Mouse (Mus musculus): ENCODE measurements at regions not wholly inside any gene's neighbourhood (a gene's known extent, or its start where the extent isn't known, plus 50 kb on each side); places are given as distances from the start of the nearest gene placed in this dataset.

DNA sequence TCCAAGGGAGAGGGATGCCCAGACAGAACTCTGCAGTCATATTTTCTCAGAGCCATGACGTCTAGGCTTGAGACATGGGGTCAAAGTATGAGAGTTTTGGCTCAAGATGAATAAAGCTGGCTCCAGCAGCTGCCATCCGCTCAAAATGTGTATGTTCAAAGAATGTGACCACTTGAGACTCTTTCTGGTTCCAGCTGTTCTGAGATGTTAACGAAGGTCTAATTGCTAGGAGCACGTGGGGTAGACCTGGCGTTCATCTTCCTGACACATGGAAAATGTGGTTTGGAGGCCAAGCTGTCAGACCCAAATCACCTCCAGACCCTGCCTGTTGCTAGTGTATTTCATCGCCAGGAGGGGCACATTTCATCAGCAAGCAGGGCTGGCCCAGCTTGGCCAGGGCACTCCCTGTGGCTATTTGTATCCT is 58.9 kb upstream of the Ankrd1 start:
- DNase-seq (ENCODE audit: low spot score) = no peak

DNA sequence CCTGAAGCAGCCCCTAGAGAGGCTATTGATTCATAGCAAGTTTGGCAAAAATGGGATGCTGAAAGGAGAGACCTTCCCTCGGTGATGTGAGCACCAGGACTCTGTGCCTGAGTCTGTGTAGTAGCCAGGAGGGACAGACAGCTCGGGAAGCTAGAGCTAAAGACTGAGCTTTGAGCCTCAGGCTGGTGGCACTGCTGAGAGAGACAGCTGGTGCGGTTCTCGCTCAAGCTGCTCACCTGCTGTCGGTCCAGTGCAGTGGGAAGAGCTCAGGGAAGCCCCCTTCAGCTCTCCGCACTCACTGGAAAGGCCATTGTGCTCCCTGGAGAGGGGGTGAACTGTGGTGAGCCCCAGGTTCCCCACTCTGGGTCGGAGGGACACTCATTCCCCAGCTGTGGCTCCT is 60.4 kb upstream of the Ankrd1 start:
- DNase-seq (ENCODE audit: low spot score) = no peak

DNA sequence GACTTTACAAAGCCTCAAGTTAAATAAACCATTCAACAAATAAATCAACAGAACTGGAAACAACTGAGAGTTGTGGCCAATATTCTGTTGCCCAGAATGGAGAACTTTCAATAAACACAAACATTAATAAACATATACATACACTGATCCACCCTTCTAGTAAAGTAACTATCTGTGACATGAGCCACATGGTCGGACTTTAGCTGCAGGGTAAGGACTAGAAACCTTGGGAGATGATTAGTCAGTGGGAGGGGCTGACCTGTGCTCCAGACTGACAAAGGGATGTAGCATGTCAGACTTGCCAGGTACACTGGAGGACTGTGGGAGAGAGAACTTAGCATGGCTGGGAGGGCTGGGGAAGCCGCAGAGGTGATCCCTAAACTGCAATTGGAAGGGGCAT is 61.6 kb upstream of the Ankrd1 start:
- no peak for DNase-seq (ENCODE audit: low spot score)

DNA sequence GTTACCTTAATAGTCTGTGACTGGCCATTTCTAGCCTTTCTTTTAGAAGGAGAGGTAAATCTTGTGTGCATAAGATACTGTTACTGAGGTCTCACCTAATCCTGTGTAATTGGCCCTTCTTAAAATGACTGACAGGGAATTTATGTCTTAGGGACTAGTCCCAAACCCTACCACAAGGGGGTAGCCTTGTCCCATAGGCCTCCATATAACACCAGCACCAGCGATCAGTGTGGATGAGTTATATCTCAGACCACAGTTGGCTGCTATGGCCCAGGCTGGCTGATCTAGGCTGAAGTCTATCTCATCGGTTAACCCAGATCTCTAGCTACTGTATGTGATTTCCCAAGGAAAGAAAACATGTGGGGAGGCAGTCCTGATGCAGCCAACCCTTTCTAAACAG is 63.2 kb upstream of the Ankrd1 start:
- DNase-seq (ENCODE audit: low spot score) = peak; percentile 59

DNA sequence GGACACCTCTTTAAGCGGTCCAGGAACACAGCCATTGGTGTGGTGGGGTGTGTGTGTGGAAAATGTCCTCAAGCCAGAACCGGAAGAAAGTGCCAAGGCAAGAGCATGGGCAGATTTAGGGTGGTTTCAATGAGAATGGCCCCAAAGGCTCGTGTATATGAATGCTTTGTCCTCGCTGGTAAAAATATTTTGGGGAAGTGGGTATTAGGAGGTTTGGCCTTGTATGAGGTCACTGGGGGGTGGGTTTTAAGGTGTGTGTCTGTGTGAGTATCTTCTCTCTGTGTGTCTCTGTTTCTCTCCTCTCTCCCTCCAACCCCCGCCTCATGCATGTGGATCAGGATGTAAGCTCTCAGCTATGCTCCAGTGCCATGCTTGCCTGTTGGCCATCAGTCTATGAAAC is 69.8 kb upstream of the Ankrd1 start:
- no peak for DNase-seq (ENCODE audit: low spot score)

DNA sequence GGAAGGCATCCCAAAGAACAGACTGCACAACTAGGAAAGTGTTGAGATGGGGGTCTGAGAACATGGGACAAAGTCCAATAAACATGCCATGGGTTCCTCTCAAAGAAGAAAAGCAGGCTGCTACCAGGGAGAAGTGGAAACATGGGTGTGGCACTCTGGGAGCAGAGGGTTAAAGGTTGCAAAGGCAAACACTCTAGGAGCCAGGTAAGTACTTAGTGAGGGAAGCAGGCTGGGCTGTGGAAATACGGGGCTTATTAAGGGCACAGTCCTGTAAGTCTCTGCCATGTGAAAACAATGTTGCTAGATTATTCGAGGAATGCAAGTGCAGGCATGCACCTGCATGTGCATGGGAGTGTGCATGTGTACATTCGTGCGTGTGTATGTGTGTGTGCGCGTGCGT is 71.7 kb upstream of the Ankrd1 start:
- no peak for DNase-seq (ENCODE audit: low spot score)

DNA sequence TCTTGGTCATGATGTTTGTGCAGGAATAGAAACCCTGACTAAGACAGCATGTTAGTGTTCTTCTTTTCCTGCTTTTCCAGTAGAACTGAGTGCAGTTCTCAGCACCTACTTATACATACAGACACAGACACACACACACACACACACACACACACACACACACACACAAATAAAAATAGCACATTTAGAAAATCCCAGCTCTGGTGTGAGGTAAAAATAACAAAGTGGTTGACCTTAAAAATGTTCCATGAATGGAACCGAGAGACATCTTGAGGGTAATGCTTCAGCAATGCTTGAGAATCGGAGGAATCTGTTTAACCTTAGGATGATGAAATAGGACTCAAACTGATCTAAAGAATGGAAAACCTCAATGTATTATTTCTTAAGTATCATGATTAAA is 84.4 kb upstream of the Ankrd1 start:
- no peak for DNase-seq (ENCODE audit: low spot score)

DNA sequence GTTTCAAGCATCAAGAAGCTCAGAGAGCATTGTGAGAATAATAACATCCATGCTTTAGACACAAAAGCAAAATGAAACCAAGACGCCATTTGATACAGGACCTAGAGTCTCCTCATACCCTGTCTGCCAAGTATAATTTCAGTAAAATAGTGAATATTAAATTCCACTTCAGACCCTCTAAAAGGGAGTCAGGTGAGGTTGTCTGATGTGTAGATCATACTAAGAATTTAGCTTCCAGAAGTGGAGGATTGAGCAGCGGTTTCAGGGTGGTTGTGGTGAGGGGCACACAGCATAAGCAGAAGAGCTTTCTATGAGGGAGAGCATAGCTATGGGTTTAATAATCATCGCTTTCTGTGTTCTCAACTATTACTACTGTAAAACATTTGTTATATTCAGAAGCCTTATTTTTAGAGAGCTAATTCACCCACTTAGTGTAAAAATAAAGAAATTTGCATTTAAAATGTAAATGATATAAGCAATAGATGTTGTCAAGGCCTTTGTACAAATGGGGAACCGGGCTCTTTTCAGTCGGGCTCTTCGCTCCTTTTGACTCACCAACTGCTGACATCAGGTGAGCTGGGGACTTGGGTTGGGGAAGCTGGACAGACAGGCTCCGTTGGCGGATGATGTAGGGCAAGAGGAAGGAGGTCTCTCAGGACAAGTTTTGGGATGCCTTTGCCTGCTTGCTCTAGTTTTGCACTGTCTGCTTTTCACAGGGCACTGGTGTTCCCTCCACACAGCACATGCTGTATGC is 85.2 kb upstream of the Ankrd1 start:
- DNase-seq (ENCODE audit: low spot score) = no peak

DNA sequence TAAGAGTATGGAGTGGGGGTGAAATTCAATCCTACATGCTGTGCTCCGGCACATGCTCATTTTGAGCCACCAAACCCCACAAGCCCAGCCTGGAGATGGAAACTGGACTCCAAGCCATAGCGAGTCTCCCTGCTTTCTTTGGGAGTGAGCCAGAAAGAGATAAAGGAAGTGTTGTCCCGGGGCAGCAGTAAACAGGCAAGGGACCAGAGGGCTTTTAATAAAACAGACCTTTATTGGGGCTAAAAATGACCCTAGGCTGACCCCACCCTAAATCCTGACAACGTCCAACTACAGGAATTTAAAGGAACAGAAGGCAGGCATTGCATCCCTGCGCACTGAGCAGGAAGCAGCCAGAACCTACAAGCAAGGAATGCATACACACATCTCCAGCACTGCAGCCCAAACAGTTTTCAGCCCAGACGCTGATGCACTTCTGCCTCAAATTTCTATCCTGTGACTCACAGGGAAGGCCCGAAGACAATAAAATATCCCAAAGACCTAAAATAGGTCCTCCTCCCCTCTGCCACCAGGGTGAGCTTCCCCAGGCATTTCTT is 87.9 kb upstream of the Ankrd1 start:
- peak; percentile 14 for DNase-seq (ENCODE audit: low spot score)

DNA sequence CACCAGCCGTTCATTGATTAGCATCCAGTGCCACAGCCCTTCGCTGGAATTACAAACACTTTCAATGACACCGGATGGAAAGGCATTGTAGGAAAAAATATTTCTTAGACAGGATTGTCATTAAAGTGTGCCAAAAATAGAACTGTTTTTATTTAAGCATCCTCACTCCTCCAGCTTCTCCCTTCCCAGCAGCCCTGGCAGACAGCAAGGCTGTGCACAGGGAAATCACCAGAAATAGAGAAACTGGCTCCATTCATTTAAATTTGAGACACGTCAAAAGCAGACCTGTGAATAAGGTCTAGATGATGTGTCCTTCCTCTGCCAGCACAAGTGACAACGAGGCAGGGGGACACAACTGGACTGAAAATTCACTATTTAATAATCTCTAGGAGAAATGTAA is 88.5 kb upstream of the Ankrd1 start:
- no peak for DNase-seq (ENCODE audit: low spot score)

DNA sequence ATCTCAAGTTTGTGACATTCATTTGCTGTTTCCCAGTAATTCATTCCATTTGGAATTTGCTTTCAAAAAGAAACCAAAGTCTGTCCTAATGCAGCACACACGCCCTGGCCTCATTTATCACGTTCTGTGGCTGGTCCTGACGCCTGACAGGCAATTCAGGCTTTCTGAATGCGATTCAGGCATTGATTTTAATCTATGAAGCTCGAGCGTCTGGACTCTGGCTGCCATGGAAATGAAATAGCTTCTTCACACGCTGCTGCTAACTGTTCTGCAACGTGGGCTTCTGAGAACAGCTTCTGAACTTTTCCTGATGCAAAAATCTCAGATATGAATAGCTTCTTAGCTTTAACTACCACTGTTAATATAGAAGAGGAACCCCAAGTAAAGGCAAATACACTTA is 93.6 kb upstream of the Ankrd1 start:
- DNase-seq (ENCODE audit: low spot score) = no peak

DNA sequence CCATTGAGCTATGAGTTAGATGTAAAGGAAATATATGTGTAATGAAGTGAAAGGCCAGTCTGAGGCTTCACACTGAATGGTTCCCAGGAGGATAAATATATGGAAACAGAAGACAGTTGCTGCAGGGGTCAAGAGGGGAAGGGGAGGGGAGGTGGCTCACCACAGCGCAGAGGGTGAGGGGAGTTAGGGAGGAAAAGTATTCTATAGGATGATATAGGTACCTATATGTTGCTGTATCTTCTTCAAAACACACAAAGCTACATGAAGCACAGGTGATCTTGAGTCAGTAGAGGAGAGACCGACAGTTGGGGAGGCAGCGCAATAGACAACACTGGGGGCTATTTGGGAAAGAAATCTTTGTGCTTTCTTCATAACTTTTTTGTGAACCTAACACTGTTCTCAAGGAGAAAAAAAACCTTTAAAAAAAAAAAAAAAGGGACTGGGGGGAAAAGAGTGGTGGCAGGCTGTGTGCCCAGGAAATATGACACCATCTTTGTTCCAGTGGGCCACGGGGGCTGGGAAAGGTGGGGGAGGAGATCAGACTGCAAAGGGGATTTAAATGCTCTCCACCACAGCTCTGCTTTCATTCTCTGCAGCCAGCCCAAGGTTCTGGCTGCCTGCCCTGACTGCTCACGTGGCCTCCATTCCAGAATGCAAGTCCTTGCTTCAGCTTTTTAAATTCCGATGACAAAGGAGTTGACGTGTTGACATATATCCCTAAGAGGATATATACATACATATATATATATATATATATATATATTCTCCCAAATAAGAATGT is 94.5 kb upstream of the Ankrd1 start:
- DNase-seq (ENCODE audit: low spot score) = peak; percentile 26

DNA sequence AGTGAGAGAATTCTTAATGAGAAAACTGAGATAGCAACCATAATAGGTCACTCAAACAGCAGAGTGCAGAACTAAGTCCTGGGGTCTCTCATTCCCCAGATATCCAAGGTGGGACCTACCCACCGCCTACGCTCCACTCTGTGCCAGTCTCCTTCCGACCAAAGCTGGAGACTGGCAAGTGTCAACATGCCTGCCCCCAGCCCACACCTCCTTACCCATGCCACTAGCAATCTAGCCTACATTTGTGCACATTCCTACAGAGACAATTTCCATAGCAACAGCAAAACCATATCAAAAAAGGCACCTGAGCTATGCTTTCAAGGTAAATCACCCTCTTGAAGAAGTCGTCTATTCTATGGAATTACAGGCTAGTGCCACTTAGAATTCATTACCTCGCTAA is 97.3 kb upstream of the Ankrd1 start:
- DNase-seq (ENCODE audit: low spot score) = no peak

DNA sequence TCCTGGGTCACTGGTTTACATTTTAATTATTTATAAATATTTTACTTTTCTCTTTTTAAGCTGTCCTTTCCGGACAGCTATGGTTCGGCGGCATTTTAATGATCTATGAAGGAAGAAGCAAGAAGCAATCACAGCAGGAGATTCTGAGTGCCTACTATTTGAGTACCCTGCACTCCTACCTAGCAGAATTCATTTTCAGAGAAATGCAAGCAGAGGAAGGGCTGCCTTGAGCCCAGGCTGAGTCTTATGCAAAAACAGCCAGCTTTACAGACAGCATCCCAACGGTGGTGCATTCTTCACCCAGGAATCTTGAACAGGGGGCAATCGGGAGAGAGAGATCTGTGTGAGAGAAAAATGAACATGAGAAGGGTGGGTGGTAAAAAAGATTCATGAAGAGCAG is 97.7 kb upstream of the Ankrd1 start:
- DNase-seq (ENCODE audit: low spot score) = no peak

DNA sequence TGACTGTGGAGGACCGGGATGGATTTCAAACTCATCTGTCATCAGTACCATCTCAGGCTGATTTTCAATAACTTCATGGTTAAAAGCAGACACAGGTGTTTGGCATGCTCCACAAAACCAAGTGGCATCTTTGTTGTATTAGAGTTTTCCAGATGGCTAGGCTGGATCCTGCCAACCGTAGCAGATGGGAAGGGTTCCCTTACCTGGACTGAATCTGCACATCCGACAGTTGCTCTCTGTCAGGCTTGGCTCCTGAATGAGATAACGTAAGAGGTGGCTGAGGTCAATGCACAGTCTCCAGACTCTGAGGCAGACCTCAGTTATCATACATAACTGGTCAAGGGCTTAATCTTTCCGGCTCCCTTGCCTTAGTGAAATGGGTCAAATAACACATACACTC is 99.0 kb upstream of the Ankrd1 start:
- no peak for DNase-seq (ENCODE audit: low spot score)

DNA sequence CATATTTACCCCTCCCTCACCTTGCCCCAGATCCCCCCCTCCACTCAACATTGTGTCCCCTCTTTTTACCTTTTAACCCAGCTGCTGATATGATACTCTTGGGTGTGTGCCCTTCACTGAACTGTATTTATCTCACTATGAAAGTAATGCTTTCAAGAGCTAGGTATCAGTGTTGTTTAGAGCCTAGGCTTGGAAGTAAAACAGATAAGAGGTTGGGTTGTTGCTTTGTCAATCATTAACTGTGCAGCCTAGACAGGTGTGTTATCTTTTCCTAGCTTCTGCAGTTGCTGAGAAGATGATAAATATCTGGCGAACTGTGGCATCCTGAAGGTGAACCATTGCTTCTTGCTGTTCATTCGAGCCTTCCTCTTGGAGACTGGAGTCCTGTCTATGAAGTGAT is 101.2 kb upstream of the Ankrd1 start:
- no peak for DNase-seq (ENCODE audit: low spot score)

DNA sequence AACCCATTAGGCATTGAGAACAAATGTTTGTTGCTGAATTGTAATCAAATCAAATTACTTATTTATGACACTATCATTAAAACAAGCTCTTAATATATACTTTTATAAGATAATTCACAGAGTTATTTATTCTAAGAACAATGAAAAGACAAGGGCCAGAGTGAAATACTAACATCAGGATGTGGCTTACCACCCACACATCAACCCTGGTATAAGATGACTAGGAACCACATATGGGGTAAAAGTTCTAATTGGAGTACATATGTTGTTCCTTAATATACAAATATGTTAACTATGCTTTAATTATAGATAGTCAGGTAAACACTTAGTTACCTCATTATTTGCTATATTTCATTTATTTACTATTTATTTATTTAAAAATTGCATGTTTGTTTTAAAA is 101.7 kb upstream of the Ankrd1 start:
- DNase-seq (ENCODE audit: low spot score) = no peak

DNA sequence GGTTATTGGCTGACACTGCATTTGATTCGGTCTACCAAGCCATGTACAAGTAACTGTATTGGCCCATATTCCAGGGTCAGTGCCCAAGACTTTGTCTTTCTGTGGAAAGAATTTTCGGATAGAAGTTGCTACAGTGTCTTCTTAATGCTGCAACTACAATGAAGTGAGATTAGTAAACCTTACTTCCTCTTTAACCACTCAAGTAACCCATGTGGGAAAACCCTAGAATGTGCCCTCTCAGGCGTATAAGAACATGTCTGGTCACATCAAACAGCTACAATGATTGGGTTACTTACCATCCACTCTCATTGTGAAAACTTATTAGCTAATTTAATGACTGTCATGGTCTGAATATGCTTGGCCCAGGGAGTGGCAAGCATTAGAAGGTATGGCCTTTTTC is 102.3 kb upstream of the Ankrd1 start:
- no peak for DNase-seq (ENCODE audit: low spot score)

DNA sequence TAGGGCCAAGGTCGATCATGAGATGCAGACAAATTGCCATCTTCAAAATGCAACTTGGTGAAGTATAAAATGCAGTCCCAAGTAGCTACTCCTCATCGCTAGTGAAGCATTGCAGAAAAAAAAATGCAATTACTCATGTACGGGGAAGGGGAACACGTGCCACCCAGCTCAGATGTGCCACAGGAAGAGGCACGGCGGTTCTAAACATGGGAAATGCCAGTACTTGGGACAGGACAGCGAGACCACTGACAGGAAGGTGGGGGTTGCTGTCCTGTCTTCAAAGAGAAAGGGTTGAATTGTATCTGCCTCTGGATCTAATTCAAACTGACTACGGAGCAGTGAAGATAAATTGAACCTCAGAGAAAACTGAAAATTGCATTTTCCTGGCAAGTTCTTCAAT is 104.6 kb upstream of the Ankrd1 start:
- no peak for DNase-seq (ENCODE audit: low spot score)

DNA sequence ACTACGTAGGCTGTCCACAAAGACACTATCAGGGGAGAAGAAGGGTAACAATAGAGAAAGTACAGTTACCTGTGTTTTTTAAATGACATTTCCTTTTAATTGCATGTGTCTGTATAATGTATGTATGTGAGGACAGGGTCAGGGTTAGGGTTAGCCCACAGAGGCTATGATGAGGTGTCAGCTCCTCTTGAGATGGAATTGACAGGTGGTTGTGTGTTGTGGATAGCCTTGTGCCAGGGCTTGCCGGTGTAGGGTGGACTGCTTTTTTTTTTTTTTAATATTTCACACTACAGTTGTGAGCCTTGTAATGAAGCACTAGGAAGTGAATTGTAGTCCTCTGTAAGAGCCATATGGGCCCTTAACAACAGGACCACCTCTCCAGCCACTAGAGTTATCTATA is 105.7 kb upstream of the Ankrd1 start:
- no peak for DNase-seq (ENCODE audit: low spot score)

DNA sequence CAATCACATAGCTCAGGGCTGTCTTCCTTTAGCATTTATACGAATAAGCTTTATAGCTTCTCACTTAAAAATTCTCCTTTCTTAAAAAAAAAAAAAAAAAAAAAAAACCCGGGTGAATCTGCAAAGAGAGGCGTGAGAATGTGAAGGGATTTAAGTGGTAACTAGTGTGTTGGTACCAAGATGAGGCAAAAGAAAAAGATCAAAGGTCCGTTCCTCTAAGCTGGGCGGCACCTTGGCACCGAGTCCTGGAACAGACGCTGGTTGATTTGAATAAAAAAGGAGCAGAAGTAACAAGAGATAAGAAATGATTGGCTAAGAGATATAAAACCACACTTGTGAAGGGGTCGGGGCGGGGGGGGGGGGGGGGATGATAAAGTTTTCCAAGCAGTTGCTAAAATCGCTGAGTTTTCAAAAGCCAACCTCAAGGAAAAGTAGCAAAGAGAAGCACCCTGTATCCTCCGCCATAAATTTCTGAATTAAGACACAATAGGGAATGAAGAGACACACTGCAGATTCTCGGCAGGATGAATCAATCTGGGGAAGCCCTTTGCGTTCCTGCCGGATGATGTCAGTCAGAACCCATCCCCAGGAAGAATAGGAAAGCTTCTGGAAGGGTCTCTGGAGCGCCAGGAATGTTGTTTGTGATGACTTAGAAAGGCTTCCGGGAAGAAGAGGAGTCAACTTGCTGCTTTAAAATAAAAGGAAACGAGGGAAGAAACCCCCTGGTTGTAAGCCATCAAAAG is 107.7 kb upstream of the Ankrd1 start:
- no peak for DNase-seq (ENCODE audit: low spot score)

DNA sequence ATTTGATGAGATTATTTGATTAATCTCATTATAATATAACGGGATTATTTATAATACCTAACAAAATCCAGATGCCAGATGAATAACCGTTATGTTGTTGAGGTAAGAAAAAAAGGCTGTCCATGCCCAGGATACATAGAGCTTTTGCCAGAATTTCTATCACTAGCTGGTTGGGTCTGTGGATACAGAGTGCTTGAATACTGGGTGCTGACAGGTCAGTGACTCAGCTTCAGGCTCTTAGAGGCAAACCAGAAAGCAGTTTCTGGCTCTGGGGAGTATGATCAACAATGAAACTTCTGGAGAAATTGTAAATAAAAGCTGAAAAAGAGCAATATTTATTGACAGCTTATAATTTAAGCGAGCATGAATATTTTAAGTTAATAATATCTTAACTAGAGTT is 109.4 kb upstream of the Ankrd1 start:
- no peak for DNase-seq (ENCODE audit: low spot score)

DNA sequence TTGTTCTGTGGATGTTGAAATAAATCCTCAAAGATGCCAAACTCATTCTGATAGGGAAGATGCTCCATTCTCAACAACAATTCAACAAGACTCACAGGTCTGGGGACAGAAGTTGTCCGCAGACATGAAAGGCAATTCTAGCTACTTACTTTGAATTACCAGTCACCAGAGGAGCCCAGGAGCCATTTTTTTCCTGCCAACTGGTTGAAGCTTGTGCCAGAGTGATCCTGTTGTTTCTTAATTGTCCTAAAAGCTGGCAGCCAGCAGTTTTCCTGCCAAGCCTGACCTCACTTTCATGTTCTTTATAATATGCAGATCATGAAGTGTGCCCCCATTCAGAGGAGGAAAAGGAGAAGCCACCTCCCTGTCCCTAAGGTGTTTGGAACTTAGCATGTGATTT is 110.0 kb upstream of the Ankrd1 start:
- DNase-seq (ENCODE audit: low spot score) = no peak

Measured in urinary bladder, postnatal 14 days (tissue).